Mouse (Mus musculus): ENCODE results near the gene Lbh.

- no peak for TF ChIP-seq GATA1 (IDR thresholded peaks at IDR 0.05; ENCODE audit: low read length)
- no peak for TF ChIP-seq TAL1 (IDR thresholded peaks at IDR 0.05; ENCODE audit: low read length)
Observed at GRCm38 (mm10) chr17:72907777-72908176, 10.3 kb upstream of the Lbh start.

Data from erythroblast, embryonic 14.5 days (primary cell).